Mouse (Mus musculus) spleen, postnatal 36 days (tissue): ENCODE measurements at regions not wholly inside any gene's neighbourhood (a gene's known extent, or its start where the extent isn't known, plus 50 kb on each side); places are given as distances from the start of the nearest gene placed in this dataset.

Source experiments
- DNase-seq, 2 experiments: peaks; one replicate each; pipeline ENCODE4 v3.0.0; 2022; ENCODE audit warnings: low spot score in 2 of 2, mixed read lengths in 1 of 2

GRCm38 (mm10) chr6:99840823-99841222 is 114.6 kb upstream of the Prok2 start:
- DNase-seq = no peak

DNA sequence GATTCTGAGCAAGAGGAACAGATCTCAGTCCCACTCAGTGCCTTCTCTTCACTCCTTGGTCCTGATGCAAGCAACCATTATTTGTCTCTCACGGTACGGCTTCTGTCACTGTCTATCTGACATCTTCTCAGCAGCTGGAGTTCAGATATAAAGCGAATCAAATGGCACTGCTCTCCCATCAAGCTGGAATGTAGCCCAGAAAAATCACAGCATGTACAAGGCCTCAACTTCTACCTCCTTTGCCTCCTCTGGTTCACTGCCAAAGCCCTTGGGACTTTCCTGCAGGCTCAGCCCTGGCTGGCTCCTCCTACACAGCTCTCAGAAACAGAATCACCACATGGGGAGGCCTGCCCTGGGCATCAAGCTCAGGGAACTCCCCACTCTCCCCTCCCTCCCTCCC is 107.1 kb upstream of the Prok2 start:
- peak; percentile 5 to 22 for DNase-seq

GRCm38 (mm10) chr6:99827625-99828024 is 101.4 kb upstream of the Prok2 start:
- DNase-seq = no peak

GRCm38 (mm10) chr6:99824808-99825207 is 98.6 kb upstream of the Prok2 start:
- DNase-seq = no peak

GRCm38 (mm10) chr6:99822471-99822870 is 96.3 kb upstream of the Prok2 start:
- no peak for DNase-seq

GRCm38 (mm10) chr6:99819255-99819929 is 93.2 kb upstream of the Prok2 start:
- no peak for DNase-seq

DNA sequence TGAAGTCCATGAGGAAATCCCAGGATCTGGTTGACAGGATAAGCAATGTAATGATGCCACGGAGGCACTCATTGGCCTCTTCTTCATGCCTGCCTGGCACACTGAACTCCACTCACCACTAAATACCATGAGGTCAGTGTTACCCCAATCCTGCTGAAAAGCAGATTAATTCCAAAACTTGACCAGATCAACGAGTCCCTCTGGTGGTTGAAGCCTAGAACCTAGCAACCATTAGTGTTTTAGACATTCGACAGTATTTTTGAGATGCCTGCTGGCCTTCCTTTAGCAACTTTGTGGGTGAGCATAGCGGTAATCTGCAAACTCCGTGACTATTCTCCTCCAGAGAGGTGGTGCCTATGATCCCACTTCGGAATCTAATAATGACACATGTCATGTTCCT is 92.3 kb upstream of the Prok2 start:
- DNase-seq = no peak

DNA sequence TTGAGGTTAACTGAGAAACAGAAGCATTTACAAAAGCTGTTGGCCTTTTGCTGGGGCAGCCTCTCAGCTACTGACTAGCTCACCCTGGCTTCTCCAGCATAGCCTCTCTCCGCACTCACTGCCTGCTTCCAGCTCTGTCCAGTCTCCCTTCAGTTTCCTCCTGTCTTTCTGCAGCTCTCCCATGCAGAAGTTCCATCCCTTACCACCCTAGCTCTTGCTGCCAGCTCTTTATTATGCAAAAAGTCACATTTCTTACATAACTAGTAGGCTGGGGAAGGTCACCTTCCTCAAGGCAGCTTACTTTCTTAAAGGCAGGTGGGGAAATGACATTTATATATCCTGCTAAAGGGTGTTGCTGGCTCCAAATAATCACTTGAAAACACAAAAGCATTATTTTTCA is 91.1 kb upstream of the Prok2 start:
- DNase-seq = no peak

DNA sequence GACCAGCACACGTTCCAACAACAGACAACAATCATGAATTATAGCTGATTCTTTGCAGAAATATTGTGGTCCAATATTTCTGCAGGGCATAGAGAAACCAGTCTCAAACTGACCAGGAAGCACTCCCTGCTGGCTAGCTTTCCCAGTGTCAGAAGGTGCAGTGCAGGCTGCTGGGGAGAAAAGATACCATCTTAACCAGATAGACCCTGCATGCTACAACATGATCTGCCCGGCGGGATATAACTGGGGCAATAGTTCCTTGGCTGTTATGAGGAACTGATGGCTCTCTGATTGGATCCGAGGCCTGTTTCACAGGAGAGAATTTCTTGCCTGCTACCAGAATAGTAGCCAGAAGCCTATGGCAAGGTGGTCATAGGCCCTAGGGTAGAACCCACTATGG is 86.9 kb upstream of the Prok2 start:
- no peak for DNase-seq

GRCm38 (mm10) chr6:99811842-99812241 is 85.7 kb upstream of the Prok2 start:
- no peak for DNase-seq

- DNase-seq = no peak
Observed at GRCm38 (mm10) chr6:99810974-99811798, 85.0 kb upstream of the Prok2 start.

DNA sequence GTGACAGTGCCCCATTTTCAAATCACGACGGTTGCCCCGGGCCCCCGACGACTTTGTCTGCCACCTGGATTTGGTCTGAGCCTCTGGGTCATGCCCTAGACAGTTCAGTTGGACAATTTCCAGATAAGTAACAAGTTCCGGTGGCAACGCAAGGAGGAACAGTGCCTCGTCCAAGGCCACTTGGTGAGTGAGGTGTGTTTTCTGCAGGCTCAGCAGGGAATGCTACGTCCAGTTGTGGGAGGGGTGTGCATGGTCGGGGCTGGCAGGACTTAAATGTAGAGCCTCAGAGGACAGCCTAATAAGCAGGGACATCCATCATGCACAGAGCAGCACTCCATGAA is 78.7 kb upstream of the Prok2 start:
- no peak for DNase-seq

GRCm38 (mm10) chr6:99803983-99804904 is 78.1 kb upstream of the Prok2 start:
- DNase-seq = peak; percentile 66

DNA sequence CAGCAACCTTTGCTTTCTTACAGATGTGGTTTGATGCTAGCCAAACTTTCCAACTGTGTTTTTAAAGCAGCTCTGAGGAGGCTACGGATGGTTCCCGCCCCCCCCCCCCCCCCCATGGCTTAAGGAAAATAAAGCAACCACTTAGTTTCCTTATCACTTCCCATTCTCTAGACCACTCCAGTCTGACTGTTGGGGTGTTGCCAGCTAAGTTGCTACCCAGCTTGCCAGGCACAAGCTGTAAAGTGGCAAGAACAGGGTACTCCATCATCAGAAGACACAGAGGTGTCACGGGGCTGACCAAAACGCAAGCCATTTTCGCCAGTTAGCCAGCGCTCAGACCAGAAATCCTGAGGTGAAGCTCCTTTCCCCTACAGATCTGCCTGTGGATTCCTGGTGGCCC is 74.7 kb upstream of the Prok2 start:
- DNase-seq = no peak

GRCm38 (mm10) chr6:99800324-99800723 is 74.1 kb upstream of the Prok2 start:
- no peak for DNase-seq

- DNase-seq = no peak
Observed at GRCm38 (mm10) chr6:99796390-99796789, 70.2 kb upstream of the Prok2 start.

GRCm38 (mm10) chr6:99793546-99793945 is 67.4 kb upstream of the Prok2 start:
- DNase-seq = no peak

GRCm38 (mm10) chr6:99792353-99792752 is 66.2 kb upstream of the Prok2 start:
- no peak for DNase-seq

DNA sequence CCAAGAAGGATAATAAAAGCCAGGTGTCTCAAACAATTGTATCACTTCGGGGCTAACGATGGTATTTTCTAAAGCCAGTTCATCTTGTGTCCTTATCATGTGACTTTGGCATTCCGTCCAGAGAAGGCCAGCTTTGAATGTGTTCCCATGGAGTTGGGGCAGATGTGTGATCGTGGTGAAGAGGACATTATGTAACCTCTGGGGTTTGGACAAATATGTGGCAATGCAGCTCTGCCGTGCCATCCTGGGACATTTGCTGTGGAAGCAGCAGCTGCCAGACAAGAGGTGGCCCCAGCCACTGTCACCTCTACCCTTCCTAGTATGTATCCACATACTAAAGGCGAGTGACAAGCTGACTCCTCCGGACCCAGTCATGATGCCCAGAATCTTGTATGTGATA is 60.8 kb upstream of the Prok2 start:
- no peak for DNase-seq

- DNase-seq = peak; percentile 38 to 46
Observed at GRCm38 (mm10) chr6:99785212-99785611, 59.0 kb upstream of the Prok2 start.

DNA sequence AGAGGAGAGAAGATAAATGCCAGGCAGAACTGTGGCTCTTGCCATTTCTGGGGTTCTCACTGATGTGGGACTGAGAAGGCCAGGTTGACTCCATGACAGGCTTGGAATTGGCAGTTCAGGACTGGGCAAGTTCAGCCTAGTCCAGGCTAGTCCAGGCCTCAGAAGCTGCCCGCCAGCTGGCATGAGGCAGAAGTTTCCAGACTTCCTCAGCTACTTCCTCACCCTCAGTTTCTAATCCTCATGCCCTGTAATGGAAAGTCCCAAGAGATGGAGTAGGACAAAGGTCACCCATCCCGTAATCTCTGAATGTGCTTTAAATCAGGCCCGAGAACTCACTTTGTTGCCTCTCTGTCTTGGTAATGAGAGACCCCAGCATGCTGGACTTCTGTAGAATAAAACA is 58.6 kb upstream of the Prok2 start:
- no peak for DNase-seq

GRCm38 (mm10) chr6:99784285-99784684 is 58.1 kb upstream of the Prok2 start:
- DNase-seq = no peak
